Mouse (Mus musculus): ENCODE measurements around the gene 4930595D18Rik. TPM values are rescaled to one million over a fixed set of nuclear protein-coding genes. Genes with fewer than 3 reads are reported as not detected.

Gene 4930595D18Rik
- polyA plus RNA-seq, 1 experiment from 2014 or later = not detected

- Histone ChIP-seq H3K9ac (ENCODE audit: low read length) (peak overlapping the region; percentile 62), H3K4me1 (replicated peaks; ENCODE audit: control insufficient read depth, insufficient read depth, low read length) (peaks cover 25% of the 10 kb centered on the region), H3K27me3 (ENCODE audit: control insufficient read depth, insufficient read depth, low read depth, low read length) (no peaks in the 10 kb centered on the region), H3K4me3 (ENCODE audit: low read length) (peak overlapping the region; percentile 36), H3K9me3 (ENCODE audit: control insufficient read depth, low read length) (no peaks in the 10 kb centered on the region), H3K27ac (ENCODE audit: low read length) (no peak overlapping the region), H3K4me2 (ENCODE audit: low read depth, low read length) (peak overlapping the region; percentile 62), H3K36me3 (ENCODE audit: control insufficient read depth, insufficient read depth, low read length) (no peaks in the 10 kb centered on the region)
- no peak for ATAC-seq (ENCODE audit: low read depth)
- WGBS = 27% methylated on average over 7 of the region's 7 CpGs
These were observed 22.4 kb downstream of the 4930595D18Rik start for GRCm38 (mm10) chr12:111161943-111162311.

GRCm38 (mm10) chr12:111160871-111161270, 23.4 kb downstream of the 4930595D18Rik start:
- Histone ChIP-seq H3K4me2 (ENCODE audit: low read depth, low read length) (no peak overlapping the region), H3K4me1 (replicated peaks; ENCODE audit: control insufficient read depth, insufficient read depth, low read length) (peaks cover 25% of the 10 kb centered on the region), H3K27me3 (ENCODE audit: control insufficient read depth, insufficient read depth, low read depth, low read length) (no peaks in the 10 kb centered on the region), H3K9me3 (ENCODE audit: control insufficient read depth, low read length) (no peaks in the 10 kb centered on the region), H3K4me3 (ENCODE audit: low read length) (no peak overlapping the region), H3K27ac (ENCODE audit: low read length) (no peak overlapping the region), H3K9ac (ENCODE audit: low read length) (no peak overlapping the region), H3K36me3 (ENCODE audit: control insufficient read depth, insufficient read depth, low read length) (no peaks in the 10 kb centered on the region)
- no peak for ATAC-seq (ENCODE audit: low read depth)
- WGBS = 87% methylated on average over 10 of the region's 10 CpGs

GRCm38 (mm10) chr12:111159659-111160428, 24.4 kb downstream of the 4930595D18Rik start:
- no peak overlapping the region for H3K9ac ChIP-seq (ENCODE audit: low read length)
- no peaks in the 10 kb centered on the region for H3K36me3 ChIP-seq (ENCODE audit: control insufficient read depth, insufficient read depth, low read length)
- no peaks in the 10 kb centered on the region for H3K27me3 ChIP-seq (ENCODE audit: control insufficient read depth, insufficient read depth, low read depth, low read length)
- H3K9me3 ChIP-seq (ENCODE audit: control insufficient read depth, low read length) = no peaks in the 10 kb centered on the region
- H3K27ac ChIP-seq (ENCODE audit: low read length) = peak overlapping the region; percentile 37; the same call in 1 of the 2 replicates
- H3K4me1 ChIP-seq (replicated peaks; ENCODE audit: control insufficient read depth, insufficient read depth, low read length) = peaks cover 23% of the 10 kb centered on the region
- 34% methylated on average over 12 of the region's 12 CpGs for WGBS
- no peak overlapping the region for H3K4me2 ChIP-seq (ENCODE audit: low read depth, low read length)
- H3K4me3 ChIP-seq (ENCODE audit: low read length) = no peak overlapping the region
- no peak for ATAC-seq (ENCODE audit: low read depth)

- Histone ChIP-seq H3K4me1 (replicated peaks; ENCODE audit: control insufficient read depth, insufficient read depth, low read length) (peaks cover 14% of the 10 kb centered on the region), H3K4me3 (ENCODE audit: low read length) (no peak overlapping the region), H3K27ac (ENCODE audit: low read length) (no peak overlapping the region), H3K36me3 (ENCODE audit: control insufficient read depth, insufficient read depth, low read length) (no peaks in the 10 kb centered on the region), H3K9me3 (ENCODE audit: control insufficient read depth, low read length) (no peaks in the 10 kb centered on the region), H3K27me3 (ENCODE audit: control insufficient read depth, insufficient read depth, low read depth, low read length) (no peaks in the 10 kb centered on the region), H3K4me2 (ENCODE audit: low read depth, low read length) (no peak overlapping the region), H3K9ac (ENCODE audit: low read length) (no peak overlapping the region)
- ATAC-seq (ENCODE audit: low read depth) = no peak
- 82% methylated on average over 1 of the region's 1 CpGs for WGBS
These were observed 28.5 kb downstream of the 4930595D18Rik start for GRCm38 (mm10) chr12:111155756-111156155.

- Histone ChIP-seq H3K4me2 (ENCODE audit: low read depth, low read length) (no peak overlapping the region), H3K27ac (ENCODE audit: low read length) (no peak overlapping the region), H3K9me3 (ENCODE audit: control insufficient read depth, low read length) (no peaks in the 10 kb centered on the region), H3K4me1 (replicated peaks; ENCODE audit: control insufficient read depth, insufficient read depth, low read length) (peaks cover 8% of the 10 kb centered on the region), H3K9ac (ENCODE audit: low read length) (no peak overlapping the region), H3K4me3 (ENCODE audit: low read length) (no peak overlapping the region), H3K36me3 (ENCODE audit: control insufficient read depth, insufficient read depth, low read length) (no peaks in the 10 kb centered on the region), H3K27me3 (ENCODE audit: control insufficient read depth, insufficient read depth, low read depth, low read length) (no peaks in the 10 kb centered on the region)
- ATAC-seq (ENCODE audit: low read depth) = no peak
- 76% methylated on average over 6 of the region's 6 CpGs for WGBS
These were observed 29.6 kb downstream of the 4930595D18Rik start for GRCm38 (mm10) chr12:111154641-111155040.

GRCm38 (mm10) chr12:111153946-111154345, 30.3 kb downstream of the 4930595D18Rik start:
- no peak overlapping the region for H3K4me3 ChIP-seq (ENCODE audit: low read length)
- 53% methylated on average over 5 of the region's 5 CpGs for WGBS
- no peaks in the 10 kb centered on the region for H3K9me3 ChIP-seq (ENCODE audit: control insufficient read depth, low read length)
- no peak overlapping the region for H3K4me2 ChIP-seq (ENCODE audit: low read depth, low read length)
- no peaks in the 10 kb centered on the region for H3K36me3 ChIP-seq (ENCODE audit: control insufficient read depth, insufficient read depth, low read length)
- no peak overlapping the region for H3K27ac ChIP-seq (ENCODE audit: low read length)
- no peak overlapping the region for H3K9ac ChIP-seq (ENCODE audit: low read length)
- ATAC-seq (ENCODE audit: low read depth) = peak; percentile 41; the same call in 1 of the 2 replicates
- peaks cover 6% of the 10 kb centered on the region for H3K4me1 ChIP-seq (replicated peaks; ENCODE audit: control insufficient read depth, insufficient read depth, low read length)
- no peaks in the 10 kb centered on the region for H3K27me3 ChIP-seq (ENCODE audit: control insufficient read depth, insufficient read depth, low read depth, low read length)

GRCm38 (mm10) chr12:111152981-111153710, 31.1 kb downstream of the 4930595D18Rik start:
- Histone ChIP-seq H3K36me3 (ENCODE audit: control insufficient read depth, insufficient read depth, low read length) (no peaks in the 10 kb centered on the region), H3K4me2 (ENCODE audit: low read depth, low read length) (no peak overlapping the region), H3K27me3 (ENCODE audit: control insufficient read depth, insufficient read depth, low read depth, low read length) (no peaks in the 10 kb centered on the region), H3K9ac (ENCODE audit: low read length) (no peak overlapping the region), H3K9me3 (ENCODE audit: control insufficient read depth, low read length) (no peaks in the 10 kb centered on the region), H3K4me1 (replicated peaks; ENCODE audit: control insufficient read depth, insufficient read depth, low read length) (peaks cover 6% of the 10 kb centered on the region), H3K4me3 (ENCODE audit: low read length) (no peak overlapping the region), H3K27ac (ENCODE audit: low read length) (no peak overlapping the region)
- 56% methylated on average over 7 of the region's 7 CpGs for WGBS
- no peak for ATAC-seq (ENCODE audit: low read depth)

- H3K4me2 ChIP-seq (ENCODE audit: low read depth, low read length) = no peak overlapping the region
- H3K4me3 ChIP-seq (ENCODE audit: low read length) = no peak overlapping the region
- no peak overlapping the region for H3K27ac ChIP-seq (ENCODE audit: low read length)
- 83% methylated on average over 6 of the region's 6 CpGs for WGBS
- ATAC-seq (ENCODE audit: low read depth) = no peak
- peaks cover 6% of the 10 kb centered on the region for H3K4me1 ChIP-seq (replicated peaks; ENCODE audit: control insufficient read depth, insufficient read depth, low read length)
- H3K9ac ChIP-seq (ENCODE audit: low read length) = no peak overlapping the region
- H3K36me3 ChIP-seq (ENCODE audit: control insufficient read depth, insufficient read depth, low read length) = no peaks in the 10 kb centered on the region
- H3K27me3 ChIP-seq (ENCODE audit: control insufficient read depth, insufficient read depth, low read depth, low read length) = no peaks in the 10 kb centered on the region
- H3K9me3 ChIP-seq (ENCODE audit: control insufficient read depth, low read length) = no peaks in the 10 kb centered on the region
These were observed 31.7 kb downstream of the 4930595D18Rik start for GRCm38 (mm10) chr12:111152579-111152978.

- H3K9me3 ChIP-seq (ENCODE audit: control insufficient read depth, low read length) = no peaks in the 10 kb centered on the region
- no peak overlapping the region for H3K27ac ChIP-seq (ENCODE audit: low read length)
- H3K27me3 ChIP-seq (ENCODE audit: control insufficient read depth, insufficient read depth, low read depth, low read length) = no peaks in the 10 kb centered on the region; the same call in 1 of the 2 replicates
- no peak overlapping the region for H3K4me2 ChIP-seq (ENCODE audit: low read depth, low read length)
- ATAC-seq (ENCODE audit: low read depth) = no peak
- H3K9ac ChIP-seq (ENCODE audit: low read length) = no peak overlapping the region
- no peaks in the 10 kb centered on the region for H3K36me3 ChIP-seq (ENCODE audit: control insufficient read depth, insufficient read depth, low read length)
- H3K4me3 ChIP-seq (ENCODE audit: low read length) = no peak overlapping the region
- peaks cover 6% of the 10 kb centered on the region for H3K4me1 ChIP-seq (replicated peaks; ENCODE audit: control insufficient read depth, insufficient read depth, low read length)
- WGBS = 72% methylated on average over 5 of the region's 5 CpGs
These were observed 32.7 kb downstream of the 4930595D18Rik start for GRCm38 (mm10) chr12:111151422-111152156.

All from lung, embryonic 16.5 days (tissue).